Mouse (Mus musculus): ENCODE measurements around the gene Grk5.
"Not testable (repeated sequence)": the region's sequence is repeated elsewhere in the genome, so short reads cannot be mapped to it uniquely, and the experiment has no call there.

Grk5 gene

DNA sequence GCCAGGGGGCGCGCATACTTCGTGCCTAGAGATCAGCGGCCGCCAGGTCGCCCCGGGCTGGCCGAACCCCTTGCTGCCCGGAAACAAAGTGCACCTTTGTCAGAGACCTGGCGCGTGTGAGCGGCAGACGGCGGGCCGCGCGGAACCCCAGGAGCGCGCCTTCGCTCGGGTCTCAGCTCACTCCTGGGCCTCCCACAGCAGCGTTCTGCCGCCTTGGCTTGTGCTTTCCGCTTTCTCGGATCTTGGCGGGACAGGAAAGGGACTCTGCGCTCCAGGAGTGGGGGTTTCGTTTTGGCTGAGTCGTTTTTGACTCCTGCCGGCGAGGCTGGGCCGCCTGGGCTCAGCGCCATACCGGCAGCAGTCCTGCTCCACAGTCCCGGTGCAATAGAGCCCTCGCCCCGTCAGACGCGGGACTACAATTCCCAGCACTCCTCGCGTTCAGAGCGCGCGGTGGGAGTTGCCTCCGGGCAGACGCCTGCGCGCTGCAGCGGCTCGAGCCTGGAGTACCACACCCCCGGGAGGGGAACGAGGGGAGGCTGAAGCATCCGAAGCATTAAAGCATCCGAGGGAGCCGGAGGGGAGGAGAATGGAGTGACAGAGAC, at the start of gene Grk5:
Gene Grk5 (plus strand): TSS at position 36 of the 602 bp plus-strand sequence.
- peak; percentile 97 for DNase-seq

DNA sequence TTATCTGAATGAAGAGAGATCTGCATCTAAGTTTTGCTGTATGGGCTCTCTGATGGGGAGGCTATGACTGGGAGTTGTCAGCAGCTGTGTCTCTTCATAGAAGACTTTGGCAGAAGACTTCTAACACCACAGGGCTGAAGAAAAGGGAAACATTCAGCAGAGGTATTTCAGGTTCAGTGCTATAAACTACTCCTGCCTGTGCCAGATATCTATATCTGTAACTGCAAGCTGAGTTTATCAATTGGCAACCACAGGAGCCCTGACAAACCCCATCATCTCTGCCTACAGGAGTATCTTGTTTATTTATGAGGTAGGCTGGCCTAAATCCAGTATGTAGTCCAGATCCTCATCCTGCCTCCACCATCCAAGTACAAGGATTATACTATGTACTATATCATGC, 46.2 kb upstream of the Grk5 start:
- no peak for DNase-seq

DNA sequence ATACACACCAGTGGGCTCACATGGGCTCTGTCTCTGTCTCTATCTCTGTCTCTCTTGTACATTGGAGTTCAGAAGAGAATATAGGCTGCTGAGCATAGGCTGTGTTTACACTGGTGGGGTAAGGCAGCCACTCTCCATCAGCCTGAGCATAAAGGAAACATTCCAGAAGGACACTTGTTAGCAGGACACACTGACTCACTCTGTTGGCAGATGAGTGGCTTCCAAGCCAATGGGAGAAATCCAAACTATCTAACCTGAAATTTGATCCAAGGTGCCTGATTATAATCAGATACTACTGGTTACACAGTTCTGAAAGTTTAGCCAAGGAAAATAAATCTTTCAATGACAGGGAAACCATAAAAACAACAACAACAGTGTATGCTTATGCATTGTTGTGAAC, 43.8 kb upstream of the Grk5 start:
- DNase-seq = no peak

DNA sequence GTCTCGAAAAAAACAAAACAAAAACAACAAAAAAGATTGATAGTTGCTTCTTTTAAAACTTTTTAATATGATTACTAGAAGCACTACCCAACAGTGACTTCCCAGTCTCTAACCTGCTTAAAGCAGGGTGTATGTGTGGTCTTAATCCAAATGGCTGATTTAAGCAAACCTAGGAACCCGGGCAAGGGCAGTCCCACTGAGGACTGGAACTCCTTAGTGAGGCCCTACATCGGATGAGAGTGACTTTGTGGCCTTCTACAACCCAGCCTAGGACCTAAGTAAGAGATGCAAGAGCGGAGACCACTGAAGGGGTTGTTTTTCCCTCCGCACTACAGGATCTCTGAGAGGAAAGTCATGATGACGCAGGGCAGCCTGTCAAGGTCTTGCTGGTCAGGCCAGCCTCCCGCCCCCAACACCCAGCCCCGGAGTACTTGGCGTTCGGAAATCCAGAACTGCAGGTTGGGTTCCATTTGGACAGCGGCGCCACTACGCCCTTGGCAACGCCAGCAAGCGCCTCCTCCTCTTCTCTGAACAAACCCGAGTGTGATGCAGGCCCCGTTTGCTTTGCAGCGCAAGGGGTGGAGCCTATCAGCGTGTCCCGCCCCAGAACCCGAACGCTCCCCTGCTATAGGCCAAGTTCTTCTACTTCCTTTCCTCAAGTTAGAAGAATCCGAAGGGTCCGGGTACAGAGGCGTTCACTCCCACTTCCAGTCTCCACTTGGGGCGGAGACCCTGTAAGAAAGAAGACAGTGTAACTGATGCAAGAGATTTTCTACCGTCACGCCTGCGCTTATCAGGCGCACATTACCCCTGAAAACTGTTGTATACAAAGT, 28.5 kb upstream of the Grk5 start, which contains the start of gene Sfxn4:
Gene Sfxn4 (minus strand): TSS at position 612 of the 833 bp plus-strand sequence.
- peak; percentile 93 for DNase-seq

DNA sequence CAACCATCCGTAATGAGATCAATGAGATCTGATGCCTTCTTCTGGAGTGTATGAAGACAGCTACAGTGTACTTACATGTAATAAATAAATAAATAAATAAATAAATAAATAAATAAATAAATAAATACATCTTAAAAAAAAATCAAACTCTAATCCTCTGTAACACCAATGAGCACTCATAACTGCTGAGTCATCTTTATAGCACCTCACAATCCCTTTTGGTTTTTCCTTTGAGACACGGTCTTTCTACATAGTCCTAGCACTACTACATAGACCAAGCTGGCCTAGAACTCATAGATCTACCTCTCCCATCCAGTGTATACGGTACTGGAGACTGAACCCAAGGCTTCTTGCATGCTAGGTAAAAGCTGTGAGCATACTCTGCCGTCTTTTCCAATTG, 23.4 kb upstream of the Grk5 start:
- DNase-seq = not testable (repeated sequence)

DNA sequence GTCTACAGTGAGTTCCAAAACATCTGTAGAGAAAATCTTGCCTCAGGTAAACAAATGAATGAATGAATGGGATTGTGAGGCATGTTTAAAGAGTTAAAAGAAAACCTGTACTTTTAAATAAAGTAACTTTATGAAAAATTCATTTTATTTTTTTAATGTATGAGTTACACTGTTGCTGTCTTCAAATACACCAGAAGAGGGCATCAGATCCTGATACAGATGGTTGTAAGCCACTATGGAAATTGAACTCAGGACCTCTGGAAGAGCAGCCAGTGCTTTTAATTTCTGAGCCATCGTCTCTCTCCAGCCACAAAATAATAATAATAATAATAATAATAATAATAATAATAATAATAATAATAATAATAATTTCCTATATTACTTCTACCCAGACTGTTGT, 19.1 kb upstream of the Grk5 start:
- no peak for DNase-seq

DNA sequence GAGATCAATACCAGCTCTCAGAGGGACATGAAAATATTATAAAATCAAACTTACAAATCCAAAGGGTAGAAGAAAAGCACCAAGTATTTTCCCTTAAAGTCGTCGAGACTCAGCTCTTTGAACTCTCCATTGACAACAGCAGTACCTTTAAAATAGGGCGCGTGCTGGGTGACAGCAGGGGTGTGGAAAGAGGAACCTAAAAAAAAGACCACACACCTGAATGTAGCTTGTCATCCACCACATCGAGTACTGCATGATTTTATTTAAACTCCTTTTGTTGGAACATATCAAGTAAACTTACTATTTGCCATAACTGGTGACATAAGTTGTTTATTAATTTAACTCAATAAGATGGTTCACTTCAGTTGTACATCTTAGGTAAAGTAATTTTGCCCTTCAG, 18.2 kb upstream of the Grk5 start:
- DNase-seq = no peak

DNA sequence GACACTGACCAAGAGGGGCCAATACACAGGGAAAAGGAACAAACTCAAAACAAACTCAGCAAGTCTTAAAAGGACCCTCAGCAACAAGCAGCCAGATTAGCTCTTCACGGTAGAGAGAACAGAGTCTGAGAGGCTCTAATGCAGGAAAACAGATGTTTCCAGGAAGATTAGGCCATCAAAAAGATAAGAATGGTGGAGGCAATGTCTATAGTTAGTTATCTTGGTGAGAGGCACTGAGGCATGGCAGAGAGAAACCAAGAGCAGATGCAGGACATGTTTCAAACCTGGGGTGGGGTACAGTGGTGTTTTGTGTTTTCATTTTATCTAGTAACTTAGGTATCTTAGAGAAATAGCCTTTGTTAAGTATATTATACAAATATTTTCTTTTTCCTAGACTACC, 17.3 kb upstream of the Grk5 start:
- no peak for DNase-seq

DNA sequence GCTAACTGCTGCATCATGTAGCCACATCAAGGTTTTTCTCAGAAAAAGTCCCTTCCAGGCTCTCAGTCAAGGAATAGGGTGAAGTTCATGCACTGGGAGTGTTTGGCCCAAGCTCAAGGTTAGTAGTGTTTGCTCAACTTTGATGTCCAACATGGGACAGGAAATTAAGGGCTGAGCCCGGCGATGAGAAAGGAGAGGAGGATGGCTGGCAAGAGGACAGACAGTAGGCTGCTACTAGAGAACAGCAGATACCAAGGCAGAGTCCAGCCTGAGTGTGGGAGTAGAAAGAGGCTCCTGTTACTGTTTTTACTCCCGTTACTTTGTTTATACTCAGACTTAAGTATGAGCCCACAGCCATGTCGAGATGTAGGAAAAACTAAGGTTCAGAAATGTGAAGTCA, 16.0 kb upstream of the Grk5 start:
- DNase-seq = peak; percentile 18

DNA sequence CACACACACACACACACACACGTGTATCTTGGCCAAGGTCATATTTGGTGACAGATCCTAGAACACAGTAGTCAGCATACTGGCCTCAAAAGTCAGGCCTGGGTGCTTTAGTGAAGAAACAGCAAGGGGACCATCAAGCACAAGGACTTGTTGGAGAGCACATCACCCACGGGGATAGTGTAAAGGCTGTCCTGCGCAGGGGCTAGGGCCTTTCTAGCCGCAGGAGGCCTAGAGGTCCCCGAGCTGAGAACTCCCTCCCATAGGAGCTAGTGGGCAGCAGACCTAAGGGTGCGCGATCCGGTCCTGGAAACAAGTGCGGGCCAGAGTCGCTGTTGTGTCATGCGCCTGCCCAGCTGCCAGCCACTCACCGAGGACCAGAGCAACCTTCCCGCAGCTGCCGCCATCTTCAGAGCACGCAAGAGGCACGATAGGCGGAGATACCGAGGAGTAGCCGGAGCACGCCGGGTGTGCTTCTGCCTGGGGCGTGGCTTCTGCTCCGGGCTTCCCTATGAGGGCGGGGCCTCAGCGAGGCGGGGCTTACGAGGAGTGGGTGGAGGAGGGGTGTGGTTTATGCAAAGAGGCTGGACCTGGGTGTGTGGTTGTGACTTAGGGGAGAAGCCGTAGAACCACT, 15.4 kb upstream of the Grk5 start, which contains the start of gene Prdx3:
Gene Prdx3 (minus strand): TSS at position 493 of the 631 bp plus-strand sequence.
- peak; percentile 98 for DNase-seq

DNA sequence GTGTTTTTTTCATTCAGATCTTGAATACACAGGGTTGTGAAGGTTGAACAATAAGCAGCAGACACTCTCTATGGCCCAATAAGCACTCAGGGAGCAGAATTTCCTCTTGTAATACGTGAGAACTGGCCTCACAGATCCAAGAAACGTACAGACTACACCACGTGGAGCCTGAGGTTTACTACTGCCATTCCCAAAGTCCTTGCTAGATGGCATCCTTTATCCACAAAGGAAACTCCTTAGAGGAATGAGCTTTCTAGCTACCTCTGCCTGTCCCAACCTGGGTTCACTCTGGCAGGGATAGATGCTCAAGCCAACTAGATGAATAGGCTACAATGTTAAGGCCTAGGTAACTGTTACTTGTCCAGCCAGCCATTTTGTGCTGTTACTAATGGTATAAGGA, 6.4 kb upstream of the Grk5 start:
- no peak for DNase-seq

DNA sequence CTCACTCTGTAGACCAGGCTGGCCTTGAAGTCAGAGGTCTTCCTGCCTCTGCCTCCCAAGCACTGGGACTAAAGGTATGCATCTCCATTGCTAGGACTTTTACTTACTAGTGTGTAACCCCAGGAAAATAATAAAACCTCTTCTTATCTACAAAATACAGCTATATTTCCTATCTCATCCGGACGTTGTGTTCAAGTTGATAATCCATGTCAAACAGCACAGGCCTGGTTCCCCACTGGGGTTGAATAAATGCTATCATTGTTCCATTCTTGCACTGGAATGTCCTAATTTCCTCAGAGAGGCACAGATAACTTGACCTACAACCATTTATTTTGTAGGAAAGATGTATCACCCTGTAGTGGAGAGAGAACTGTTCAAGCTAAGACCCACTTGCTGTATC, 1.9 kb upstream of the Grk5 start:
- DNase-seq = no peak

DNA sequence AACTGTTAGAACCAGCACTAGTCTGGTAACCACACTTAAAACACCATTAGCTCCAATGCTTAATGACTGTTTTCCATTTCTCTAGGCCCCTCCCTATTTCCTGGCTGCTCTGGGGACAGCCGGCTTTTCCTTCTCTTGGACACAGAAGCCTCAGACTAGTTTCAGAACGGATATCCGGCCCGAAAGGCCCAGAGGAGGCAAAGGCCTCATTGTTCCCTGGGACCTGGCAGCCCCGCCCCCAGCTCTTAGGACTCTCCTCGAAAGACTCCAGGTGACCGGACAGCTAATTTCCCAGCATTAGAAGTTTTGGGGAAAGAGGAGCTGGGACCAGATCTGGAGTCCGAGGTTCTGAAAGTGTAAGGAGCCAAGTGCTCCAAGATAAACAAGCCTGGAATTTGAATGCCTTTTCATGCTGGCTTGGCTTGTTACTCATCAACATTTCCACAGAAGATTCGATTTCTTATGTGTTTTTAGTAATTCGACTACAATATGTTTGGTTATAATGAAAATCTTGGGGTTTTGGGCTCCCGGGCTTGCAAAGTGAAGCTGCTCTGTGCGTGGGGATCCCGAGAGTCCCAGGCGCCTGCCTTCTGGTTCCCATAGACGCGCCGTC, 342 bp upstream of the Grk5 start:
- DNase-seq = peak; percentile 54

DNA sequence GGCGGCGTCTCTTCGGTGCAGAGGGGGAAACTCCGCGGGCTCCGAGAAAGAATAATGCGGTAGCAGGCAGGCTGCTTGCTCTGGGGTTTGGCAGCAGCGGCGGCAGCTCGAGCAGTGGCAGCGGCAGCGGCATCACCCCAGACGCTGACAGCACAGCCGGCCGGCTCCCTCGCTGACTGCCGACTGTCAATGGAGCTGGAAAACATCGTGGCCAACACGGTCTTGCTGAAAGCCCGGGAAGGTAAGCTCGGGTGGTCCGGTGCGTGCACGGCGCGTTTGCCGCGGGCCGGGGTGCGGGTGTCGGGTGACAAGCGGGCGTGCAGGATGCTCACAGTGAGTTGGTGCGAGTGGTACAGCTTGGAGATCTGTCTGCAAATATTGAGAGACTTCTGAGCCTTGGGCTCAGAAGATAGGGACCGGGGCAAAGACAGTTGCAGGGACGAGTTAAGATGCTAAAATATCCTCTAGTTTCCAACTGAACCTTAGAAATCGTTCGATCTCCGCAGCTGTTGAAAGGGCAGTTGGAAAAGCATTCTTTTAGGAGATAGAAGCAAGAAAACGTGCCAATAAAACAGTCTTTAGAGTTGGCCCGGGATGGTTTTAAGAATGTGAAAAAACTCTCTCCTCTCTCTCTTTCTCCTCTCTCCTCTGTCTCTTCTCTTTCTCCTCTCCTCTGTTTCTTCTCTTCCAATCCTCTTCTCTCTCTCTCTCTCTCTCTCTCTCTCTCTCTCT, 1.0 kb downstream of the Grk5 start:
- DNase-seq = no peak

DNA sequence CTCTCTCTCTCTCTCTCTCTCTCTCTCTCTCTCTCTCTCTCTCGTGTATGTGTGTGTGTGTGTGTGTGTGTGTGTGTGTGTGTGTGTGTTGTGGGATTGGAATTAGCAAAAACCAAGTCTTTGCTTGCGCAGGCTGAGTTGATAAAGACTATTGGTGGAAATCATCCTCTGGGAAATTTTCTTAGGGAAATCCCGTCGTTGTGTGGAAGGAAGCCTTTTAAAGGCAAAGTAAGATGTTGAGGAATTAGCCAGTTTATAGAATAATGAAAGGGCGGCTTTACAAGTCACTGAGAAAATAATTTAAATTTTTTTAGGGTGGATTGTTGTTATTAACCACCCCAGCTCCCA, 1.5 kb downstream of the Grk5 start:
- DNase-seq = no peak

DNA sequence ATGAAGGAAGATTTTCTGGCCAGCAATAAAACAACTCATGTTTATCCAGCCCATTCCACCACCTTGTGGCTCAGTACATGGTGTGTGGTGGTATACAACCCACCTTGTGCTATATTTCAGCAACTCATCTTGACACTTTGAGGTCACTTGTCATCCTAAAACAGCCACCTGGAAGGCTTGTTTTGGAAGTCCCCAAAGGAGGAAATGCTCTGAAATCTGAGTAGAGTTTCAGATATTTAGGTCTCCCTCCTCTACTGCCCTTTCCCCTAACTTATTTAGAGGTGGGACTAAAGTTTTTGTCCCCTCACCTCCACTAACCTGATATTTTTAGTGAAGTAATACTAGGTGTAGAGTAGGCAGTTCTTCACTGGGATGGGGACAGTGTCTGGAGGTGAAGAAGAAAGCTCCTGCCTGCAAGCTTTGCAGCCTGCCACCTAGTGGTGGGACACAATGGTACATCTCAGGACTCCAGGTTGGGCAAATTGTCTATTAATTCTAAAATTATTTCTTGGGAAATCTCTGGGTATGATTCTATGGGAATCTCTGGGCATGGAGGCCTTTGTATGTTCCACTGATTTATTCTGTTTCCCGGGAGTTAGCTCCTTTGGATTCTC, 2.5 kb downstream of the Grk5 start:
- peak; percentile 87 for DNase-seq

DNA sequence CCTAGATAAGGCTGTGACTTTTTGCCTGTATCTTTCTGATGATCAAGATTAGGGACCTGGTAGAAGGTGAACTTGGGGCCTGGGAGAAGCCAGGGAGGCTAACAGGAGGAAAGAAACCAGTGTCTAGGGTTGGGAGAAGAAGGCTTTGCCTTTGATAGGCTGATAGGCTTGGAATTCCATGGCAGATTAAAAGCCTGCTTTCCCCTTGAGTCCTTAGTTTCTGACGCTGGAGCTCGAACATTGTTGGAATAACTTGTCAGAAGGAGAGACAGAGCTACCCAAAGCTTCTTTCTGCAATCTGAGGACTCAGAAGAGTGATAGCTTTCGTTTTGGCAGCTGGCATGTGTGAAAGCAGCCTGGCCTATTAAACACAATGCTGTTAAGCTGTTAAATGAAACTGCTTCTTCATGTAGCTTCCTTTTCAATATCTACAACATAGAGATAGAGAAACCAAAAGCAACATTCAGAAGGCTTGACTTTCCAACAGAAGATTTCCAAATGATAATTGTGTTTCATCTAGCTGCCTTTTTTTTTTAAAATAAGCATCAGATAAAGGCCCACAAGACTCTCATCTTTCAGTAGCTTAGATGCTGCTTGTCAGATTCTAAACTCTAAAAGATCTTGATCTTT, 5.8 kb downstream of the Grk5 start:
- DNase-seq = no peak

DNA sequence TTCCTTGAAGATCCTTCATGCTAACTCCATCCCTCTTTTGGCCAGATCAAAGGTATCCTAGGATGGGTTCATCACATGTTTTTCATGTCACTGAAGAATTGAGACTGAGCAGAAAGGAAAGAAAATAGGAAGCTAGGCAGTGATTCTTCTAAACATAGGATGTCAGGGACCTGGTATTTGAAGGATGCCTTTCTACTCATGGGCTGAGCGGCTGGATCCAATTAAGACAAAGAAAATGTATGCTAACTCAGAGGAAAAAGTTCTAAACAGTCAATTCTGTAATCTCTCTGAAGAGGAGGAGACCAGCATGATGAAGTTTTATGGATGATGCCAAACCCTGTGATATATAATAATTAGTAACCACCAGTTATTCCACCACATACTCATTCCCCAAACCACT, 13.6 kb downstream of the Grk5 start:
- DNase-seq = no peak

DNA sequence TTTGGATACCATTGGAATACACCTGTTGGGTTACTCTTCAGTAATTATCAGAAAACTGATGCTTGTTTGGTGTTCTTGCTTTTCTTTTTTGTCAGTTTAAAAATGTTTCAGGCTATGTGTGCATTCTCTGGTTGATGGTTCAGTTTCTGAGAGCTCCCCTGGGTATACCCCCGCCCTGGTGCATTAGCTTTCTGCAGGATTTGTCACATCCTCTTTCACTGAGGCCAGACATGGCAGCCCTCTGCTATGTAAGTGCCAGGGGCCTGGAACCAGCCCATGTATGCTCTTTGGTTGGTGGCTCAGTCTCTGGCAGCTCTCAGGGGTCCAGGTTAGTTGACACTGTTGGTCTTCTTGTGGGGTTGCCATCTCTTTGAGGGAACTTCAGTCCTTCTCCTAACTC, 14.4 kb downstream of the Grk5 start:
- no peak for DNase-seq

DNA sequence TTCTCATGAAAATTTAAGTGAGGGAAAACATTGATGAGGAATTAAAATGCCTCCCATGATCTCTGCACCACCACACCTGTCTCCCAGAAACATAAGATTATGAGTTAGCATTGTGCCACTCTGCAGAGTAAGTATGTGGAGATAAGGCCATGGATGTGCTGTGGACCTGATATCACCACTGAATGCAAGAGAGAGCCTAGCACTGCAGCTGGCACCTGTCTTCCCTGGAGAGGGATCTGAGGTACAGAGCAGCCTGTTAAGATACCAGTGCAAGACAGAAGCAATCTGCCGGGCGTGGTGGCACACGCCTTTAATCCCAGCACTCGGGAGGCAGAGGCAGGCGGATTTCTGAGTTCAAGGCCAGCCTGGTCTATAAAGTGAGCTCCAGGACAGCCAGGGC, 15.9 kb downstream of the Grk5 start:
- no peak for DNase-seq

DNA sequence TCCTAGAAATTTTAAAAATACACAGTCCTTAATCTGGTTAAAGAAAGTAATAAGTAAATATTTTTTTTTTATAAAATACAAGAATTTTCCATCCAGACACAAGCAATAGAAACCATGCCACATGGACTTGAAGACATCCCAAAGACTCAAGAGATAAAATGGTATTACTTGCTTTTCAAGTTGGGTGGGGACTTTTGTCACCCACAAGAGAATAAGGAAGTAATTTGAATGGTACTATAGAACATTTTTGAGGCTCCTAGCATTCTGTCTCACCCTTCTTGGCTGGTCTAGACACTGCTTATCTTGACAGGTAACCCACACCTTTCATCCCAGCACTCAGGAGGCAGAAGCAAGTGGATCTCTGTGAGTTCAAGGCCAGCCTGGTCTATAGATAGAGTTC, 20.8 kb downstream of the Grk5 start:
- DNase-seq = no peak

DNA sequence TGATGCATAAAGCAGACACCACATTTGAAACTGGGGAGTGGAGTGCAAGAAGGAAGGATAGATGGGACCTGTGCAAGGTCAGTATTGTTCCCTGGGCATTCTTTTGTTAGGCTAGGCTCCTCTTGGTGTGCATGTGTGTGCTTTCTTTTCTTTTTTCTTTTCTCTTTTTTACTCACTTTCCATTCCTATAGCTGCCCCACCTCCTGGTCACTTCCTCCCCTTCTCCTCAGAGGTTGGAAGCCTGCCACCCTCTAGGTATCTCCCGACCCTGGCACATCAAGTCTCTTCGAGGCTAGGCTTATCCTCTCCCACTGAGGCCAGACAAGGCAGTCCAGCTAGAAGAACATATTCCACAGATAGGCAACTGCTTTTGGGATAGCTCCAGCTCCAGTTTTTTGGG, 22.1 kb downstream of the Grk5 start:
- no peak for DNase-seq

Data from thymus, postnatal 4 days (tissue).